Mouse (Mus musculus) central nervous system, embryonic 18 days (tissue): Measurements from ENCODE around the gene BC025920. TPM values are rescaled to one million over a fixed set of nuclear protein-coding genes. Genes with fewer than 3 reads are reported as not detected.

Experiments
- polyA plus RNA-seq: library from polyadenylated mRNA; depleted of rRNA; stranded (reverse); fragments of >200 nt; gene quantifications from 2 replicates; pipeline ENCODE4 v1.2.3, GENCODE M21; 2012; rRNA removed

Gene BC025920
- 3.9 and 4.6 TPM in 2 replicates for polyA plus RNA-seq

DNA sequence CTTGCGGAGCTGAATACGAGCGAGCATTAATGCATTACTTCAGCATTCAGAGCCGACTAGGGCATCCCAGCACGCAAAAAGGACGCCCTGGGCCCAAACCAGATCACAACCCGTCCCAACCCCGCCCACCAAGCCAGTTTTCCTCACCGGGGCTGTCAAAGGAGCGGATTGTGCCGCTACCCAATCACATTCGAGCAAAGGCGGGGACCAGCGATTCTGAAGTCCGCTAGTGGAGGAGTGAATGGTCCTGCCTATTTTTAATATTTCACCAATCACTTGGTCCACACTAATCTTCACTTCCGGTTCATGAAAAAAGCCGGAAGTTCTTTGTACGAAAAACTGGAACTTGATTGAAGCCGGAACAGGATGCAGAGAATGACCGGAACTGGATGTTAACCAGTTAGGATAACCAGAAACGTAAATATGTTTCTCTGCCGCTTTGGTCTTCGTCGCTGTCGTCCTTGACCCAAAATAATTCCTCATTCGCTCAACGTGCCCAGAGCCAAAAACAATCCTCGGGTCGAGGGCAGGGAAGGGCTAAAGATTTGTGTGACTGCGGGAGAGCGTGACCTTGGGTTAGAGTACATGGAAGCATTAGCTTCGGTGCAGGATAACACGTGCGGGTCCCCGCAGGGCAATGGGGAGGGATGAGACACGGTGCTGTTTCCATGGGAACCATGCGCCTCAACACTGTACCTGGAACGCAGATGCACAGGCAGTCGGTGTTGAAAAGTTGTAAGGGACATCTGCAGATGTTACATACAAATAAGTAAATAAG lies at the start of gene BC025920:
TSS of gene BC025920 (plus strand) at position 297 of the 778 bp plus-strand sequence.

DNA sequence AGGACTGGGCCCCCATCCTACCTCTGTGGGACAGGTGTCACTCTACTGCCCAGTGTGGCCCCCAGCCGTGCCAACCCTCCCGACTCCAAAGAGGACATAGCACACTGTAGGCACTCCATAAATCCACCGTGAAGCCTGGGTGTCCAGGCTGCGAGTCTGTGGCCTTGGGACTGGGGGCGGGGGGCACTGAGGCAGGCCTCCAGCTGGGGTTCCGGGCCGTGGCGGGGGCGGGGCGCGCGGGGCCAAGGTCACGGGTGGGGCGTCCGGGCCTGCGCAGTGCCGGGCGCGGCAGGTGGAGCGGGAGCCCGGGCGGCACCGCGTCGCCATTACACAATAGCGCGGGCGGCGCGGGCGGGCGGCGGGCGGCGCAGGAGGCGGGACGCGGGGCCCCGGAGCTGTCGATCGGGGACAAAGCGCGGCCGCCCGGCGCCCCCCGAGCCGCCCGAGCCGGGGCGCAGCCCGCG lies 46.9 kb upstream of the BC025920 start, which contains the start of gene Aes:
TSS of gene Aes (plus strand) at position 326 of the 464 bp plus-strand sequence.

DNA sequence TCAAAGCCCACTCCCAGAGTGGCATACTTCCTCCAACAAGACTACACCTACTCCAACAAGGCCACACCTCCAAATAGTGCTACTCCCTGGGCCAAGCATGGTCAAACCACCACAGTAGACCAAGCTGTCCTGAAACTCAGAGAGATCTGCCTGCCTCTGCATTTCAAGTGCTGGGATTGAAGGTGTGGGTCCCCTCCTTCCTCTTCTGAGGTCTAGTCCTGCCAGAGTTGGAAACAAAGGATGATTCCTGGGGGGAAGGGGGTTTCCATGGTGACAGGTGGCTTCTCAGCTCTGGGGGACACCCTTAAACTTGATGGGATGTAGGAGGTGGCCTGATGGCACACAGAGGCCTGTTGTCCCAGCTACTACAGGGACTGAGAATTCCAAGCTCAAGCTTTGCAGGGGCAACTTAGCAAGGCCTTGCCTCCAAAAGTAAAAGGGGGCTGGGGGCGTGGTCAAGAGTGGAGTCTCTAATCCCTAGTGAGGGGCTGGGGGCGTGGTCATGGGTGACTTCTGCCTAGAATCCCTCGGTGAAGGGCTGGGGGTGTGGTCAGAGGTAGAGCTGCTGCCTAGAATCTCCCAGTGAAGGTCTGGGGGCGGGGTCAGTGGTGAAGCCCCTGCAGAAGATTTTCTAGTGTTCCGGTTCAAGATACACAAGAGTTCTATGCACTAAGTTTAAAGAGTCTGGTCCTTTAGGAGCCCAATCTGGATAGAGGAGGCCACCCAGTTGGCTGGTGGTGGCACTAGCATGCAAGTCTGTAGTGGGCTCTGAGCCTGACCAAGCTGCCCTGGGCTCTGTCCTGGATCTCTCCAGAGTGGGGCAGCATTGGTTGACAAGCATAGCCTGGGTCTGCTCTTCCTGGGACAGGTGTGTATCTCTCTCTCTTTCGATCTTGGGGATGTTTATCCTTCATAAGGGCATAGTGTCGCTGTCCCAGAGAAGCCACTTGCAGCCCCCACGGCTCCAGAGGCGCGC lies 31.7 kb upstream of the BC025920 start, which contains the start of gene Tle2:
TSS of gene Tle2 (plus strand) at position 481 of the 976 bp plus-strand sequence.

DNA sequence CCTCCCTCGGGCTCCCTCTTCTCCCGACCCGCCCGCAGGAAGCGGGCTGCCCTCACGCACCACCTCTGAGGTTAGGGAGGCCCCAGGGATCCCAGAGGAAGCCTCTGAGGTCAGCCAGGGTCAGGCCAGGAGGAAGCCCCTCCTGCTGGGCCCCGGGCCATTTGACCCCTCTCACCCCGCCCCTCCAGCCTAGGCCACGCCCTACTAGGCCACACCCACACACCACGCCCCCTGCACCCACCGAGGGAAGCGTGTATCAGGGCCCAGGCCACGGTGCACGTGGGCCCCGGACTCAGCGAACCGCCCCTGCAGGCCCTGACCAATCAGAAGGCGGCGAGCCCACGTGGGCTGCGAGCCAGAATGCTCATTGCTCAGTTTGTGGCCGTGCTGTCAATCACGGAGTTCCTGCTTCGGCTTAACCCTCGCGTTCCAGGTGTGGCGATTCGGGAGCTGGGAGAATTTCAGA lies 5.3 kb upstream of the BC025920 start, which contains the start of gene Tle6:
TSS of gene Tle6 (minus strand) at position 336 of the 466 bp plus-strand sequence.

DNA sequence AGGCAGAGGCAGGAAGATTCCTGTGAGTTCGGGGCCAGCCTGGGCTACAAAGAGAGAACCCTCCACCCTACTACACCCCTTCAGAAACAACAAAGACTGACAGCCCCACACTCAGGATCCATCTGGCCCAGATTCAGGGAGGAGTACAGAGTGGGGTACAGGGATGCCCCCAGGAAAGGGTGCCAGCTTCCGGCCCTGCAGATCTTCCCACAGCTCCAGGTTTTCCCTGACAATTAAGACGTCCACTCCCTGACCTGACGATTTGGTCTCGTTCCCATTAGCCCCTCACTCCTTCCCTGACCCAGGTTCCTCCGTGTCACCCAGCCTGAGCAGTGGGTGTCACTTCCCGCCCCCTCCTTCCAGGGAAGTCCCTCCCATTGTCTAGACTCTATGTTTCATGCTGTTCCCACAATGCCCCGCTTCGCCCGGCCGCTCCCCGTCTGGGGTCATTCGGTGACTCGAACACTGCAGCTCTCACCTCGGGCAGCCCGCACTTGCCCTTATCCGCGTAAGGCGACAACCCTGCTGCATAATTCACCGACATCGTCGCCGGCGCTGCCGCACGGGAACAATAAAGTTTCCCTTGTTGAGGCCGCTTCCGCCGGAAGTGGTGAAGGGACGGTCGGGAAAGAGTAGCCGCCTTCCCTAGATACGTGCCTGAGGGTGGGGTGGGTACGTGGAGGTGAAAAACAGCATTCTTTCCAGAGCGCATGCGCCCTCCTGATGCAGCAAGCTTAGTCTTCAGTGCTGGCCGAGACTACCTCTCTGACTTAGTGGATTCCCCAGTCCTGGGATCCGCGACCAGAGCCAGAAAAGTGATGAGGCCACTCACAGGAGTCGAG lies 21.1 kb downstream of the BC025920 start, which contains the start of gene Sirt6:
TSS of gene Sirt6 (minus strand) at position 804 of the 842 bp plus-strand sequence.

DNA sequence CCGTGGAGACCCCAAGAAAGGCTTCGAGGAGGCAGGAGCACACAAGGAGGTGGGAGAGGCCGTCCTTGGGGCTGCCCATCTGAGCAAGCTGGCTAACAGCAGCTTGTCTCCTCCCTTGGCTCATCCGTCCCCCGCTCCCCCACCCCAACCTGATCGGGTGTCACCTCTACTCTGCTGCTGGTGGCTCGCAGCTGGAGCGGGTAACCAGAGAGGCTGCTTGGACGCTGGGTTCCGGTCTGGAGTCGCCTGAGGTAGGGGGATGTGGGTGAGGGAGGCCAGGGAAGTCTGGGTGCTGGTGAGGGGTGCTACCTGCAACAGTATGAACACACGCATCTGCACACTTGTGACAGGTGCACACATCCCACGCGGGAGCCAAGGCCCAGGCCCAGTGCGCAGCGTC lies 22.3 kb downstream of the BC025920 start, which contains the start of gene Ankrd24:
TSS of gene Ankrd24 (plus strand) at position 151 of the 400 bp plus-strand sequence.

DNA sequence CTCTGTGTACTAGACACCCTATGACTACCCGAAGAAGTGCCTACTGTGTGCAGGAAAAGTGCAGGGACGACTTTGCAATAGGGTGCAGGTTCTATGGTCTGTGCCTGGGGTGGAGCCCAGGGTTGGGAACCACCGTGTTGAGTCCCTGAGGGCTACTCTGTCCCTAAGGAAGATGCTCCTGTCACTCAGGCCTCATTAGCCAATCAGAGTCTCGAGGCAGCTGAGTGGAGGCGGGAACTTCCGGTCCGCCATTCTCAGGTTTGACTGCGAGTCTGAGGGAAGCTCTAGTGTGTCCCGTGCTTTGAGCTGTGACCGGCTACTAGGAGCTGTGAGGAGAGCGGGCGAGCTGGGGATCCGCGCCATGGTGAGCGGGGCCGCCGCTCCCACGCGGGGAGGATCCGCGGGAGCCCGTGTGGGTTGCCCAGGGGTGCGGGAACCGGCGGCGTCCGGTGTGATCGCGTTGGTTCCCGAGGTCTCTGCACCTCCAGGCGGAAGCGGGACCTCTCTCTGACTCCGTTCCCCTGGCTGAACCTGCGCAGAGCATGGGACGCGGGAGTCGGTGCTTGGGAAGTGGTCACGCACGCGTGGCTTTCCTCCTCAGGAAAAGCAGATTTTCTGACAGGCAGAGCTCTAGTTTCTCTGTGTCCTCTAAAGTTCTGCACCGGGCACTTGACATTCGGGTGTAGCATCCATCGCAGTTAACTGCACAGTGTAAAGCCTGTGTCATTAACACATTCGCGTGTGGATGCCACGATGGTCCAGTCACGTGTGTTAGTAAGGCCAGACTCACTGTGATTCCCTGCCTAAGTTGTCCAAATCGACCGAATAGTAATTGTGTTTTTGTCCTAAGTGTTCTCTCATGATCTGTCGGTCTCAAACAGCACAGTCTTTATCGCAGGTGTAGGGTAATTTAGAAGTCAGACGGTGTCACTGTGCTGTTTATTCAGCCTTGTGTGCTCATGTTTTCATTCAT lies 43.0 kb downstream of the BC025920 start, which contains the start of gene Gm10778:
TSS of gene Gm10778 (plus strand) at position 257 of the 973 bp plus-strand sequence.

Other genes starting within 250 kb of the BC025920 start
- gene Mfsd12, start 248.8 kb upstream of the BC025920 start, polyA plus RNA-seq, result 17.9 and 18.2 TPM in 2 replicates
- gene 4930404N11Rik, start 240.5 kb upstream of the BC025920 start, polyA plus RNA-seq, result 0.48 TPM in 1 of 2 replicates, not detected in the other
- gene Fzr1, start 227.8 kb upstream of the BC025920 start, polyA plus RNA-seq, result 138 and 139 TPM in 2 replicates
- 66.2 and 66.7 TPM in 2 replicates for gene Dohh, start 221.8 kb upstream of the BC025920 start, polyA plus RNA-seq
- 6.6 and 8.8 TPM in 2 replicates for gene Gm48551, start 221.8 kb upstream of the BC025920 start, polyA plus RNA-seq
- gene Gm48552, start 217.3 kb upstream of the BC025920 start, polyA plus RNA-seq, result 7.0 and 10.1 TPM in 2 replicates
- gene Smim24, start 213.2 kb upstream of the BC025920 start, polyA plus RNA-seq, result 3.9 and 4.1 TPM in 2 replicates
- 8.6 and 8.9 TPM in 2 replicates for gene Nfic, start 150.6 kb upstream of the BC025920 start, polyA plus RNA-seq
- gene Celf5, start 123.6 kb upstream of the BC025920 start, polyA plus RNA-seq, result 300 and 400 TPM in 2 replicates
- 141 and 144 TPM in 2 replicates for gene Ncln, start 109.9 kb upstream of the BC025920 start, polyA plus RNA-seq
- 0.23 and 0.24 TPM in 2 replicates for gene S1pr4, start 106.1 kb upstream of the BC025920 start, polyA plus RNA-seq
- gene Gna15, start 82.0 kb upstream of the BC025920 start, polyA plus RNA-seq, result 0.74 and 0.98 TPM in 2 replicates
- 115 and 121 TPM in 2 replicates for gene Gna11, start 61.1 kb upstream of the BC025920 start, polyA plus RNA-seq
- gene Aes, start 46.8 kb upstream of the BC025920 start, polyA plus RNA-seq, result 591 and 640 TPM in 2 replicates
- gene Tle2, start 31.7 kb upstream of the BC025920 start, polyA plus RNA-seq, result 117 and 122 TPM in 2 replicates
- gene Tle6, start 5.2 kb upstream of the BC025920 start, polyA plus RNA-seq, result 9.6 and 12.3 TPM in 2 replicates
- 45.2 and 51.5 TPM in 2 replicates for gene Sirt6, start 21.5 kb downstream of the BC025920 start, polyA plus RNA-seq
- gene Ankrd24, start 22.3 kb downstream of the BC025920 start, polyA plus RNA-seq, result 121 and 135 TPM in 2 replicates
- gene Gm10778, start 42.8 kb downstream of the BC025920 start, polyA plus RNA-seq, result 3.8 and 4.0 TPM in 2 replicates
- 6.7 and 7.2 TPM in 2 replicates for gene Zfp433, start 98.6 kb downstream of the BC025920 start, polyA plus RNA-seq
- gene Gm3055, start 164.9 kb downstream of the BC025920 start, polyA plus RNA-seq, result 11.3 and 14.0 TPM in 2 replicates
- 0.56 and 0.82 TPM in 2 replicates for gene Gm4767, start 205.9 kb downstream of the BC025920 start, polyA plus RNA-seq